Mouse (Mus musculus) C2C12 (cell line): ENCODE results near the gene Zfp472. TPM values are rescaled to one million over a fixed set of nuclear protein-coding genes. Genes with fewer than 3 reads are reported as not detected.

Source experiments
- H3K27me3 ChIP-seq: one replicate; pipeline ENCODE4 v1.6.1; 2011; ENCODE audit not compliant: control insufficient read depth, insufficient read depth, insufficient read length
- H3K36me3 ChIP-seq: one replicate; pipeline ENCODE4 v1.6.1; 2011; ENCODE audit not compliant: control insufficient read depth, insufficient read depth
- H3K4me3 ChIP-seq: one replicate; pipeline ENCODE4 v1.5.1; 2011; ENCODE audit warnings: mild to moderate bottlenecking, control low read depth; ENCODE audit not compliant: poor library complexity, insufficient read depth, severe bottlenecking
- H3K79me2 ChIP-seq: one replicate; pipeline ENCODE4 v1.6.1; 2011; ENCODE audit not compliant: control insufficient read depth, insufficient read depth
- H3K79me3 ChIP-seq: one replicate; pipeline ENCODE4 v1.6.1; 2011; ENCODE audit warnings: low read depth, control low read depth
- H3ac ChIP-seq: one replicate; pipeline ENCODE3; 2011; ENCODE audit warnings: low read depth; ENCODE audit not compliant: control insufficient read depth, insufficient read length
- CEBPB ChIP-seq: IDR thresholded peaks from one replicate; pipeline ENCODE4 v1.6.1; 2011; ENCODE audit warnings: low read depth, mild to moderate bottlenecking, control low read depth, moderate library complexity
- CTCF ChIP-seq: IDR thresholded peaks from one replicate; pipeline ENCODE4 v1.5.1; 2011; ENCODE audit not compliant: control insufficient read depth, insufficient read depth, insufficient read length
- FOSL1 ChIP-seq: IDR thresholded peaks from one replicate; pipeline ENCODE4 v1.8.0; 2011; ENCODE audit warnings: mild to moderate bottlenecking, low read length; ENCODE audit not compliant: poor library complexity, insufficient read depth, severe bottlenecking
- MAX ChIP-seq: IDR thresholded peaks from one replicate; pipeline ENCODE4 v1.6.1; 2011; ENCODE audit warnings: mild to moderate bottlenecking, control low read depth
- MYOD1 ChIP-seq: IDR thresholded peaks from one replicate; pipeline ENCODE4 v1.6.1; 2011; ENCODE audit warnings: low read depth; ENCODE audit not compliant: control insufficient read depth, insufficient read length
- MYOG ChIP-seq: IDR thresholded peaks from one replicate; pipeline ENCODE4 v1.6.1; 2011; ENCODE audit not compliant: control insufficient read depth, insufficient read length; ENCODE audit errors: extremely low read depth
- USF1 ChIP-seq: IDR thresholded peaks from one replicate; pipeline ENCODE4 v1.6.1; 2011; ENCODE audit warnings: low read depth, mild to moderate bottlenecking, control low read depth, moderate library complexity
- polyA plus RNA-seq: library from polyadenylated mRNA; unstranded; fragments of >200 nt; fragmentation: generic; extraction: Trizol; gene quantifications from one replicate; pipeline ENCODE4 v1.2.1, GENCODE M21; 2012; ENCODE audit warnings: missing spikeins

Zfp472 gene
- polyA plus RNA-seq, 1 experiment = 1.8 TPM

GRCm38 (mm10) chr17:32947215-32947914, 18.2 kb upstream of the Zfp472 start, which contains the start of gene Cyp4f13:
TSS of gene Cyp4f13 (minus strand) at chr17:32947402.
- Histone ChIP-seq H3ac (peak within 1 kb of the TSS; percentile 75), H3K36me3 (no peaks in the 10 kb centered on the region), H3K79me2 (peaks cover 8% of the 10 kb centered on the region), H3K4me3 (peak within 1 kb of the TSS; percentile 56), H3K79me3 (no peaks in the 10 kb centered on the region), H3K27me3 (no peaks in the 10 kb centered on the region)
- TF ChIP-seq MAX (no peak), CTCF (no peak), MYOG (no peak), FOSL1 (no peak), CEBPB (no peak), USF1 (no peak), MYOD1 (no peak)

GRCm38 (mm10) chr17:32950136-32950535, 15.5 kb upstream of the Zfp472 start:
- Histone ChIP-seq H3K79me2 (peaks cover 8% of the 10 kb centered on the region), H3ac (no peak overlapping the region), H3K27me3 (no peaks in the 10 kb centered on the region), H3K79me3 (no peaks in the 10 kb centered on the region), H3K36me3 (no peaks in the 10 kb centered on the region), H3K4me3 (no peak overlapping the region)
- no peak for TF ChIP-seq CEBPB
- TF ChIP-seq MYOD1 = no peak
- TF ChIP-seq FOSL1 = no peak
- no peak for TF ChIP-seq CTCF

GRCm38 (mm10) chr17:32951006-32951405, 14.6 kb upstream of the Zfp472 start:
- Histone ChIP-seq H3K79me2 (peaks cover 8% of the 10 kb centered on the region), H3K27me3 (no peaks in the 10 kb centered on the region), H3ac (no peak overlapping the region), H3K36me3 (no peaks in the 10 kb centered on the region), H3K79me3 (no peaks in the 10 kb centered on the region), H3K4me3 (no peak overlapping the region)
- TF ChIP-seq MYOD1 (no peak), CTCF (no peak), CEBPB (no peak), FOSL1 (no peak), MYOG (no peak), MAX (no peak), USF1 (no peak)

GRCm38 (mm10) chr17:32951441-32951840, 14.2 kb upstream of the Zfp472 start:
- H3K79me3 ChIP-seq = no peaks in the 10 kb centered on the region
- no peaks in the 10 kb centered on the region for H3K36me3 ChIP-seq
- H3ac ChIP-seq = no peak overlapping the region
- H3K4me3 ChIP-seq = no peak overlapping the region
- peaks cover 5% of the 10 kb centered on the region for H3K79me2 ChIP-seq
- no peaks in the 10 kb centered on the region for H3K27me3 ChIP-seq
- TF ChIP-seq MYOG (no peak), CTCF (peak; percentile 59)

- Histone ChIP-seq H3K79me3 (peaks cover 35% of the 10 kb centered on the region), H3K36me3 (no peaks in the 10 kb centered on the region), H3K27me3 (no peaks in the 10 kb centered on the region), H3K79me2 (peaks cover 49% of the 10 kb centered on the region), H3K4me3 (peak overlapping the region; percentile 51), H3ac (peak overlapping the region; percentile 60)
- no peak for TF ChIP-seq CEBPB
- TF ChIP-seq MYOD1 = no peak
- TF ChIP-seq MAX = no peak
- no peak for TF ChIP-seq USF1
- TF ChIP-seq MYOG = no peak
- TF ChIP-seq CTCF = no peak
- no peak for TF ChIP-seq FOSL1
Observed at GRCm38 (mm10) chr17:32965253-32965622, 376 bp upstream of the Zfp472 start.

GRCm38 (mm10) chr17:32981361-32981760, 15.7 kb downstream of the Zfp472 start:
- Histone ChIP-seq H3K4me3 (no peak overlapping the region), H3K27me3 (no peaks in the 10 kb centered on the region), H3K36me3 (peaks cover 43% of the 10 kb centered on the region), H3K79me3 (peaks cover 2% of the 10 kb centered on the region), H3K79me2 (no peaks in the 10 kb centered on the region), H3ac (no peak overlapping the region)
- TF ChIP-seq CEBPB (no peak), CTCF (no peak), MYOG (no peak), USF1 (no peak), MAX (no peak), FOSL1 (no peak), MYOD1 (no peak)
